Mouse (Mus musculus): ENCODE results near the gene Clstn2.

Clstn2 gene

GRCm38 (mm10) chr9:98032573-98033272 lies at the start of gene Clstn2:
Gene Clstn2, minus strand, starts transcription at chr9:98033181.
- in situ Hi-C loops (cut with MboI) = no loop called here

DNA sequence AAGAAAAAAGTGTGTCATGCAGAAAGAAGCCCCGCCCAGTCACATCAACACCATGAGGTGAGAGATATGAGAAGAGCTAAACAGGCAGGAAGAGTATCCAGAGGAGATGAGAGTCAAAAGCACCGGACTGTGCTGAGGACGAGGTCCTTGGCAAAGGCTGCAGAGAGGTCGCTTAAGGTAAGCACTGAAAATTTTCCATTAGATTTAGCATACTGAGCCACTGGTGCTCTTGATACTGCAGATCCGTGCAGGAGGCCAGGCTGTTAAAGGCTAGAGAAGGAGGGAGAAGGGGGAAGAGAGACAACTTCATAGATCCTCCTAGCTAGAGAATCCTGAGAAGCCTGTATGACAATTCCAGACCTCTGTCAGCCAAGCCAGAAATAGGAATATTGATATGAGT lies 34.8 kb upstream of the Clstn2 start:
- in situ Hi-C loops (cut with MboI) = no loop called here

GRCm38 (mm10) chr9:98061646-98062045 lies 28.7 kb upstream of the Clstn2 start:
- in situ Hi-C loops (cut with MboI) = no loop called here

- in situ Hi-C loops (cut with MboI) = no loop called here
Observed at GRCm38 (mm10) chr9:98057291-98057690, 24.3 kb upstream of the Clstn2 start.

DNA sequence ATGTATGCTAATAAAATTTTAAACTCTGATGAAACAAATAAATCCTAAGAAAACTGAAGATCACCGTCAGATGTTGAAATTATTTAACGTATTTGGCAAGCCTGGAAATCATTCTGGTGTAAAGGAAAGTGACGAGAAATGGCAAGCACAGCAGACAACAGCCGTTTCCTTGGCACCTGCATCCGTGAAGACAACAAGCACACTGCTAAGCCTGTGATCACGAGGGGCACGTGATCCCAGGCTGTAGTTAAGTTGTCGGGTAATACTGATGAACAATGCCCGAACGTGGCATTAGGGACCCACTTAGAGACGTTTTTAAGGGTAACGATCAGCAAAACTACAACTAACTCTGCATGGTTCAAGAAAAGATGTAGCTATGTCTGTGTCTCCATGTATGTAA lies 18.4 kb upstream of the Clstn2 start:
- in situ Hi-C loops (cut with MboI) = no loop called here

DNA sequence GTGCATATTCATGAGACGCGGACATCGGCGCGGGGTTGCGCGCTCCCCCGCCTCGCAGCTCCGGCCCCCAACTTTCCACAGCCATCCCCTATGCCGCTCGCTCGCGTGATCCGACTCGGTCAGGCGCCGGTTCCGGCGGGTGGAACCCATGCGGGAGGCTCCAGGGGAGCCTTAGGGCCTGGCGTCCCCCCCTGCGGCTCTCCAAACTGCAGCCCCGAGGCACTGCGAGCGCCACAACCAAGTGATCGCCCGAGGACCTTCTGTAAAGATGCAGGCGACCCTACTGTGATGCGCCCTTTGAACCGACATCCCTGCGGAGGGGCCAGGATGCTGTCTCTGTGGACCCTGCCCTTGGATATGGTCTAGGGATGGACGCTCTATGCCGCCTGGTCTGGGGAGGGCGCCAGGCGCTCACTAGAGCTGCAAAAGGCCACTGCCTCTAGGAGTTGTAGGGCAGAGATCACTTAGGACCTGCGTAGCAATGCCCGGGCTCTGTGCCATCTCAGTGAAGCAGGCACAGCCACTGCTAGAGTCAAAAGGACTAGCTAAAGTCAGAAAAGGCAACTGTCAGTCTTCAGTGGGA lies 383 bp upstream of the Clstn2 start:
- in situ Hi-C loops (cut with MboI) = no loop called here

DNA sequence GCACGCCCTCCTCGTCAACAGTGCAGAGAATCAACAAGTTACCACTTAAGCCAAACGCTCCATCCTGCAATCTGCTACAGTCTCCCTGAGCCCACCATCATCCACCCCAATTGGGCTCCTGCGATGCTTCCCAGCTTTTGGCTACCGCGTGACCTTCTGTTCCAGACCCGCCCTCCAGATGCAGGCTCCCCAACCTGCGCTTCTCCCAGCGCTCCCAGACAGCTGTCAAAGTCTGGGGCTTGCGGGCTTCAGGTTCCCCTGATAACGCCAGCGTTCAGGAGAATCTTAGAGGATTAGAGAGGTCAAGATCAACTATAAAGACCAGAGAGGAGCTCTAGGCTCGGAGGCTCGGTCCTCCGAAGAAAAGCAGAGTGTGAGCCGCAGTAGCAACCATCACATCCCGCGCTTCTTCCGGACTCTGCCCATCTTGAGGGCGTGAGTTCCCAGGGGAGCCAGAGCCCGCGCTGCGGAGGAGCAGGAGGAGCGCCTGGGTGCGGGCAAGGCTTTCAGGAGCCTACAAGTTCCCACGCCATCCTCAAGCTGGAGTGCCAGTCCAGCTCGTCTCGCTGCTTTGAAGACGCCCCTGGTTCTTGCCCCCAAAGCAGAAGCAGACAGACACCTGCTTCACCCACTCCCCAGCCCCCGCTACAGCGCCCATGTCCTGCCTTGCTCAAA lies 946 bp downstream of the Clstn2 start:
- in situ Hi-C loops (cut with MboI) = no loop called here

- in situ Hi-C loops (cut with MboI) = no loop called here
Observed at GRCm38 (mm10) chr9:98030715-98031114, 2.3 kb downstream of the Clstn2 start.

DNA sequence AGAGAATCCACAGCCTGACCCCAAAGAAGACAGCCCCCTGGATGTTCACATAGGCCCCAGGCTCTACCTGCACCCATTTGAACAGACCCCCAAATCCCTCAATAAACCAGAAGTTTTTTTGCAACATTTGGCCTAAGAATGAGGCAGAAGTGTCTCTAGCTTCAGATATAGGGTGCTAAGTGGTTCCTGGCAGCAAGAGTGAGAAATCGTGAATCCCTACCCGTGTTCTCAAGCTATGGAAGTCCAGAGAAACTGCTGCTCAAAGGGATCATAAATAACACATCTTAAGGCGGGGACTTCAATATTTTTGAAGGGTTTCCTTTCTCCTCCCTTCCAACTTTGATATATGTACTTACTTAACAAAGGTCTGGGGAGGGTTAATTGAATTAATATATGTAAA lies 7.4 kb downstream of the Clstn2 start:
- in situ Hi-C loops (cut with MboI) = no loop called here

DNA sequence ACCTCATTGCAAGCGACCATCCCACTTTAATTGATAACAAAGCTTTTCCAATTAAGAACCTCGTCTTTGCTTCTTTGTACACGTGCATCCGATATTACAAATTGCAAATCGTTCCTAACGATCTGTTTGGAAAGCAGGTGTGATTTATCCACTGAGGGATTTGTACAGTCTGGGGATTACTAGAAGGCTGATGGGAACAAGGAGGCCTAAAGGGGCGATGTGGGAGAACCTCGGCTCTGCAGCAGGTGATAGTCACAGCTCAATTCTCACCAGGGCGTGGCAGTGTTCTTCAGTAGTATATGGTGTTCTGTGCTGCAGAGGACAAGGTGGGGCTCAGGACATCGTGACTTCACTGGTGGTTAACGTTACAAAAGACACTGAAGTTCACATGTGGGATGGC lies 9.9 kb downstream of the Clstn2 start:
- in situ Hi-C loops (cut with MboI) = no loop called here

DNA sequence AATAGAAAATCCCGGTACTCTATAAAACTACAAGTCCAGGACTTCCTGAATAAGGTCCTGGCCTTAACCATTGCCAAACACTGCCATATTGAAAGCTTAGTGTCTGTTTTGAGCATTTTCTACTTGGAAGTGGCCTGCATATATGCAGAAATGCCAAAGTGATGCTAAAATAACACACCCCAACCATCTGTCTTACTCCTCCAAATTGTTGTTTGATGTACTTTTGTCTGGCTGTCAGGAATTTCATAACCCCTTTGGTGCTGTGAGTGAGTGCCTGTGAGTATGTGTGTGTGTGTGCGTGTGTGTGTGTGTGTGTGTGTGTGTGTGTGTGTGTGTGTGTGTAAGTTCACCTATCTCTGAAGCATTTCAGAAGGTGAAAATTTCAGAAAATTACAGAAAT lies 13.1 kb downstream of the Clstn2 start:
- in situ Hi-C loops (cut with MboI) = no loop called here

GRCm38 (mm10) chr9:98018687-98019086 lies 14.3 kb downstream of the Clstn2 start:
- in situ Hi-C loops (cut with MboI) = no loop called here

DNA sequence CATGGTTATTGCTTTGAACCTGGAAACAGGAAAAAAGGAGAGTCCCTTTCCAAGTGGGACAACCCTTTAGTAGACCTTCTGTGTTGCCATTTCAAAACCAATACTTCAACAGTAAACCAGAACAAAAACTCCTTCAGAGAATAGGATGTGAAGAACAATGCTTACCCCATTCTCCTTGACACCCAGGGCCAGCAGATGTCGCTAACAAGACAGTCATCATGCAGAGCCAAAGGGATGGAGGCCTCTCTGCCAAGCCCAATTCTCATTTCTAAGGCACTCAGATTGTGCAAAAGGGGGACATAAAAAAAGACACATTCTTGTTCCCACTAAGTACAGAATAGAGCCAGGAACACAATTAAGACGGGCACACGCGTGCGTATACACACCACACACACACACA lies 16.4 kb downstream of the Clstn2 start:
- in situ Hi-C loops (cut with MboI) = no loop called here

DNA sequence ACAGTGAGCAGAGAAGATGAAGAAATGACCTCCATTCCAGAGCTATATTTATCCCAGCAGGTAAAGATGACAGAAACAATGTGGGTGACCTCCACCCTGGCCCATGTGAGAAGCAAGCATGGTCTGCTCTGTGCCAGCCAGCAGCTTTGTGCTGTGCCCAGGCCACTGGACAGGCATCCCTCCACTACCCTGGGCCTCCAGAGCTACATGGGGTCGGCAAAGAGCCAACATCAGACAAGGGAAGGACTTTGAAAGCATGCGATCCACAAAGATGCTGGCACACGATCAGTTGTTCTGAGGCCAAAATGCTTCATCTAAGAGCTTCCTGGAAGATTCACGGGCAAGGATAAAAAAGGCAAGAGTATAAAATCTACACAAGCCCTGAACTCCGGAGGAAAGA lies 36.6 kb downstream of the Clstn2 start:
- in situ Hi-C loops (cut with MboI) = no loop called here

DNA sequence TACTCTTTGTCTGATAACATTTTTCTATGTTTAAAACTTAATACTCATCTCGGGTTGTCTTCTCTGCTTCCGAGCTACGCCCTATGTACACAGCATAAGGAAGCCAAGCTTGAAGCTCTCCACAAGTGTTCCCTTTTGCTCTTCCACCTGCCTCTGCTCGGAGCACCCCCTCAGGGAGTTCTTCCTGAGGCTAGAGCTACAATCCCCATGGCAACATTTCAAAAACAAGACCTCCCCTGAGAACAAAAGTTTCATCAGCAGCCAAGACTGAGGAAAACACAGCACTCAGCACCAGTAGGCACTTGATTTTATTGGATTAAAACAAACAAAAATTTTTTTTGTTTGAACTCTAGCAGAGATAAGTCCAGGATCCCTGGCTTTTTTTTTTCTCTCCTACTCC lies 37.3 kb downstream of the Clstn2 start:
- in situ Hi-C loops (cut with MboI) = no loop called here

- in situ Hi-C loops (cut with MboI) = no loop called here
Observed at GRCm38 (mm10) chr9:97992131-97992530, 40.9 kb downstream of the Clstn2 start.

DNA sequence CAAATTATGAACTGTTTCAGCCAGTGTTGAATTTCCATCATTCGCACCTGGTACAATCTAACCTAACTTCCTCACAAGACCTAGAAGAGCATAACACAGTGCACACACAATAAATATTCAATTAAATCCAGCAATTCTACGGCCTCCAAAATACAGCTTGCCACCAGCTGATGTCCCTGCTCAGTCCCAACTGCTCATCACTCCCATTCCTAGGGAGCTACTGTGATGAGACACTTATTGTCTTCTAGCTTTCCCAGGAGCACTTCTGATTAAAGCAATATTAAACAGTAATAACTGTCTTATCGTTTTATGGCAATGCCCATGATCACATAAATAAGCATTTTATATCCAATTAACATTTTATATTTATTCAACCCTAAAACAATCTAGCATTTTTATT lies 55.6 kb downstream of the Clstn2 start:
- in situ Hi-C loops (cut with MboI) = no loop called here

- in situ Hi-C loops (cut with MboI) = no loop called here
Observed at GRCm38 (mm10) chr9:97974801-97975347, 58.1 kb downstream of the Clstn2 start.

GRCm38 (mm10) chr9:97966691-97967090 lies 66.3 kb downstream of the Clstn2 start:
- in situ Hi-C loops (cut with MboI) = no loop called here

- in situ Hi-C loops (cut with MboI) = no loop called here
Observed at GRCm38 (mm10) chr9:97957508-97957907, 75.5 kb downstream of the Clstn2 start.

GRCm38 (mm10) chr9:97956407-97957106 lies 76.4 kb downstream of the Clstn2 start:
- in situ Hi-C loops (cut with MboI) = no loop called here

DNA sequence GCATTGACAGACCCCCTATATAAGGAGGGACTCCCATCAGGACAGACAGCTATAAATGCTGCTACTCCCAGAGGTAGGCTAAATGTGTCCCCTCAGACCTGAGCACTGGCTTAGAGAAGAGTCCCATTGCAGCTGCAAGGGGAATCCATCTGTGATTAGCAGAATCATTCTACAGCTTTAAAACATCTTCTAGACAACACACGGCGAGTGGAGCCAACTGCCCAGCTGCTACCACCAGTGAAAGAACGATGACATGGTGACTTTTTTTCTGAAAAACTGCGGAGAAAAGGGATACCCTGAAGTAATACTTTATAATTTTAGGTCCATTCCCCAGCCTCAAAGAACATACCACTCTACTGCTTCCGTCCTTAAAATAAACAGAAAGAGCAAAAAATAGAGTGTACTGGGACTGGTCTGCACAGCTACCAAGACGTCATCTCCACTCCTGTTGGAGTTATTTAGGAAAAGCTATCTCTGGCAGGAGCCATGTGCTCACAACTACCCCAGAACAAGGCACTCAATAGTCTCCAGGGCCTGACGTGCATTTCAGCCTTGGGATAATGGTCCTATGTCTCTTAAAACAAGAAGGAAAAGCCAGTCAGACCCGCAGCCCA lies 79.1 kb downstream of the Clstn2 start:
- in situ Hi-C loops (cut with MboI) = no loop called here

Data from mature B cell (primary cell).